Mouse (Mus musculus): ENCODE measurements around the gene Gpa33.

DNA sequence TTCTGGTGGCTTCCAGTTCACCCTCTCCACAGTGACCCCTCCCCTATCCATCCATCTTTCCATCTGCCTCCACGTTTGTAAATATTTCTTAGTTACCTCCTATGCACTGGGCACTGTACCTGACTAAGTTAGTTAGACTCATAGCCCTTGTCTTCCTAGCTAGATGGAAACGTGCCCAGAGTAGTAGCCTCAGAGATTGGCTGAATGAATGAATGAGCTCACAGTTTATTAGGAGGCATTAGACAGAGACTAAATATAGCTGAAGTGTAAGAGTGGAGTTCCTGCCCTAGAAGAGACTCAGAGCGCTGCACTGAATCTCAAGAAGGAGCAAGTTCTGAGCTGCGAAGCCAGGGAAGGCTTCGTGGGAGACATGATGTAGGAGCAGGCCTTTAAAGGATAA lies 1.5 kb upstream of the Gpa33 start:
- no peak for TF ChIP-seq CTCF (IDR thresholded peaks at IDR 0.05; ENCODE audit: control insufficient read depth, insufficient read depth, insufficient read length)
- no peak for TF ChIP-seq MYOD1 (IDR thresholded peaks at IDR 0.05; ENCODE audit: control insufficient read depth, insufficient read length, low read depth)
- TF ChIP-seq CEBPB (IDR thresholded peaks at IDR 0.05; ENCODE audit: low read depth): no peak
- no peak for TF ChIP-seq MYOG (IDR thresholded peaks at IDR 0.05; ENCODE audit: control insufficient read depth, extremely low read depth, insufficient read length)
- TF ChIP-seq USF1 (IDR thresholded peaks at IDR 0.05; ENCODE audit: low read depth): no peak
- TF ChIP-seq MAX (IDR thresholded peaks at IDR 0.05): no peak

All from C2C12 (cell line).